Mouse (Mus musculus): ENCODE measurements around the gene Fads6.

GRCm38 (mm10) chr11:115232889-115233288, 64.6 kb downstream of the Fads6 start:
- no peak for TF ChIP-seq POLR2A (IDR thresholded peaks at IDR 0.05; ENCODE audit: extremely low read depth, insufficient read depth, low read length)
- no peak for TF ChIP-seq CTCF (IDR thresholded peaks at IDR 0.05; ENCODE audit: extremely low read depth, insufficient read depth, low read length)

Data from cortical plate, adult 2 months (tissue).